Mouse (Mus musculus): ENCODE measurements at regions not wholly inside any gene's neighbourhood (a gene's known extent, or its start where the extent isn't known, plus 50 kb on each side); places are given as distances from the start of the nearest gene placed in this dataset.

- no peak for TF ChIP-seq CTCF (IDR thresholded peaks at IDR 0.05; ENCODE audit: control insufficient read depth, insufficient read depth, insufficient read length)
- no peak for TF ChIP-seq MAX (IDR thresholded peaks at IDR 0.05)
- no peak for TF ChIP-seq MYOD1 (IDR thresholded peaks at IDR 0.05; ENCODE audit: control insufficient read depth, insufficient read length, low read depth)
Measured at GRCm38 (mm10) chr3:12262342-12262741, 1926.9 kb upstream of the Gm38303 start.
